Mouse (Mus musculus): ENCODE measurements around the gene Ttyh1. TPM values are rescaled to one million over a fixed set of nuclear protein-coding genes. Genes with fewer than 3 reads are reported as not detected.

The Ttyh1 gene
- total and polyA plus RNA-seq, 2 experiments from 2014 or later: 0.45 to 5.0 TPM

GRCm38 (mm10) chr7:4147371-4147770 is 28.2 kb downstream of the Ttyh1 start:
- Histone ChIP-seq H3K27ac (ENCODE audit: low read depth) (no peak overlapping the region), H3K4me3 (ENCODE audit: low read depth, low read length) (no peak overlapping the region), H3K36me3 (replicated peaks; ENCODE audit: control insufficient read depth, insufficient read depth, low read length) (peaks cover 52% of the 10 kb centered on the region), H3K9ac (replicated peaks; ENCODE audit: low read depth, low read length) (no peak overlapping the region), H3K4me2 (ENCODE audit: low read depth, low read length) (no peak overlapping the region), H3K27me3 (ENCODE audit: control insufficient read depth, insufficient read depth, low read length) (0 out of 2 replicates have a peak, but pooled peaks cover 7% of the 10 kb centered on the region), H3K4me1 (ENCODE audit: control insufficient read depth, insufficient read depth) (peaks cover 21% of the 10 kb centered on the region), H3K9me3 (replicated peaks; ENCODE audit: control insufficient read depth, low read length) (no peaks in the 10 kb centered on the region)
- TF ChIP-seq CTCF (IDR thresholded peaks at IDR 0.05; ENCODE audit: low read depth) (no peak), EP300 (IDR thresholded peaks at IDR 0.05; ENCODE audit: low read depth) (no peak)
- ATAC-seq (ENCODE audit: insufficient read depth, low read depth) (no peak), DNase-seq (ENCODE audit: low spot score) (no peak)
- WGBS: 81% methylated on average over 20 of the region's 20 CpGs

GRCm38 (mm10) chr7:4147836-4148235 is 28.6 kb downstream of the Ttyh1 start:
- TF ChIP-seq CTCF (IDR thresholded peaks at IDR 0.05; ENCODE audit: low read depth) (no peak), EP300 (IDR thresholded peaks at IDR 0.05; ENCODE audit: low read depth) (no peak)
- H3K4me1 ChIP-seq (ENCODE audit: control insufficient read depth, insufficient read depth): peaks cover 21% of the 10 kb centered on the region
- H3K9ac ChIP-seq (replicated peaks; ENCODE audit: low read depth, low read length): no peak overlapping the region
- 82% methylated on average over 4 of the region's 4 CpGs for WGBS
- ATAC-seq (ENCODE audit: insufficient read depth, low read depth) (no peak), DNase-seq (ENCODE audit: low spot score) (no peak)
- no peaks in the 10 kb centered on the region for H3K9me3 ChIP-seq (replicated peaks; ENCODE audit: control insufficient read depth, low read length)
- no peak overlapping the region for H3K4me3 ChIP-seq (ENCODE audit: low read depth, low read length)
- H3K4me2 ChIP-seq (ENCODE audit: low read depth, low read length): no peak overlapping the region
- no peak overlapping the region for H3K27ac ChIP-seq (ENCODE audit: low read depth)
- 0 out of 2 replicates have a peak, but pooled peaks cover 7% of the 10 kb centered on the region for H3K27me3 ChIP-seq (ENCODE audit: control insufficient read depth, insufficient read depth, low read length)
- H3K36me3 ChIP-seq (replicated peaks; ENCODE audit: control insufficient read depth, insufficient read depth, low read length): peaks cover 47% of the 10 kb centered on the region

DNA sequence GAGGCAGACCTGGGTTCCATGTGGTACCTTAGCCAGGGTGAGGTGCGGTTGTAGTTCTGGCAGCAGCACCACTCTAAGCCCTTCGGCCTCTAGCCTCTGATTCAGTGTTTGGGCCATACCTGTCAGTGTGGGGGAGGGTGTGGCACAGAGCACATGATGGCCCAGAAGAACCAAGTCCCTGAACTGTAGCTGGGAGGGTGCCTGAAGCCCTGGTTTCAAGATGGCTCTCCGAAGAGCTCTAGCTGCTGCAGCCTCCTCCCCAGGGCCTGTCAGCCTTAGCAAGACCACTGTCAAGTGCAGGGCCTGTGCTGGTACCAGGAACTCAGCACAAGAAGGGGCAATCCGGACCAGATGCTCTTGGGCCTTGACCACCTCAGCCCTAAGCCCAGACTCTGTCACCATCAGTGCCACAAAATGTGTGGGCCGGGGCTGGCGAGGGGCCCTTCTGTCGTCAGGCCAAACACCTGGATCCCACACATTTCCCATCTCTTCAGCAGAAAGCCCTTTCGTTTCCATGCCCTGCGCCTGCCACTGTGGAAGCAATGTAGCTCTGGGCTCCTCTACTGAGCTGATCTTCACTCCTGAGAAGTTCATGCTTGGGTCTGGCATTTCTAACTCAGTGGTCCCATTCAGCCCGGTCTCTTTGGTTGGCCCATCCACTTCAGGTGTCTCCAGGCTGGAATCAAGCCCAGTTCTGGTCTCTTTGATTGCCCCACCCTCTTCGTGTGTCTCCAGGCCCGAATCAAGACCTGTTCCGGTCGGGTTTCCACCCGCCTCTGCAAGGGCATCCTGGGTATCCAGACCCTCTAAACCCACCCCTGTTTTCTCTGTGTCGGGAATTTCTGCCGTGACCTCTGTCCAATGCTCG is 29.4 kb downstream of the Ttyh1 start:
- TF ChIP-seq EP300 (IDR thresholded peaks at IDR 0.05; ENCODE audit: low read depth) (no peak), CTCF (IDR thresholded peaks at IDR 0.05; ENCODE audit: low read depth) (no peak)
- DNase-seq (ENCODE audit: low spot score): no peak
- H3K27me3 ChIP-seq (ENCODE audit: control insufficient read depth, insufficient read depth, low read length): 0 out of 2 replicates have a peak, but pooled peaks cover 7% of the 10 kb centered on the region
- peaks cover 40% of the 10 kb centered on the region for H3K36me3 ChIP-seq (replicated peaks; ENCODE audit: control insufficient read depth, insufficient read depth, low read length)
- WGBS: 25% methylated on average over 18 of the region's 18 CpGs
- peak overlapping the region; percentile 72 for H3K9ac ChIP-seq (replicated peaks; ENCODE audit: low read depth, low read length)
- peak overlapping the region; percentile 91 for H3K27ac ChIP-seq (ENCODE audit: low read depth)
- peak overlapping the region; percentile 64 for H3K4me3 ChIP-seq (ENCODE audit: low read depth, low read length)
- ATAC-seq (ENCODE audit: insufficient read depth, low read depth): no peak; the same call in 1 of the 2 replicates
- peak overlapping the region; percentile 86 for H3K4me2 ChIP-seq (ENCODE audit: low read depth, low read length)
- peaks cover 21% of the 10 kb centered on the region for H3K4me1 ChIP-seq (ENCODE audit: control insufficient read depth, insufficient read depth)
- H3K9me3 ChIP-seq (replicated peaks; ENCODE audit: control insufficient read depth, low read length): no peaks in the 10 kb centered on the region

GRCm38 (mm10) chr7:4149209-4150054 is 30.2 kb downstream of the Ttyh1 start:
- Histone ChIP-seq H3K4me3 (ENCODE audit: low read depth, low read length) (peak overlapping the region; percentile 64), H3K27ac (ENCODE audit: low read depth) (peak overlapping the region; percentile 91), H3K4me2 (ENCODE audit: low read depth, low read length) (peak overlapping the region; percentile 86), H3K27me3 (ENCODE audit: control insufficient read depth, insufficient read depth, low read length) (0 out of 2 replicates have a peak, but pooled peaks cover 7% of the 10 kb centered on the region), H3K36me3 (replicated peaks; ENCODE audit: control insufficient read depth, insufficient read depth, low read length) (peaks cover 31% of the 10 kb centered on the region), H3K9me3 (replicated peaks; ENCODE audit: control insufficient read depth, low read length) (no peaks in the 10 kb centered on the region), H3K9ac (replicated peaks; ENCODE audit: low read depth, low read length) (peak overlapping the region; percentile 72), H3K4me1 (ENCODE audit: control insufficient read depth, insufficient read depth) (peaks cover 21% of the 10 kb centered on the region)
- no peak for TF ChIP-seq EP300 (IDR thresholded peaks at IDR 0.05; ENCODE audit: low read depth)
- no peak for TF ChIP-seq CTCF (IDR thresholded peaks at IDR 0.05; ENCODE audit: low read depth)
- ATAC-seq (ENCODE audit: insufficient read depth, low read depth) (peak; percentile 77), DNase-seq (ENCODE audit: low spot score) (peak; percentile 84)
- under 1% methylated on average over 64 of the region's 64 CpGs for WGBS

DNA sequence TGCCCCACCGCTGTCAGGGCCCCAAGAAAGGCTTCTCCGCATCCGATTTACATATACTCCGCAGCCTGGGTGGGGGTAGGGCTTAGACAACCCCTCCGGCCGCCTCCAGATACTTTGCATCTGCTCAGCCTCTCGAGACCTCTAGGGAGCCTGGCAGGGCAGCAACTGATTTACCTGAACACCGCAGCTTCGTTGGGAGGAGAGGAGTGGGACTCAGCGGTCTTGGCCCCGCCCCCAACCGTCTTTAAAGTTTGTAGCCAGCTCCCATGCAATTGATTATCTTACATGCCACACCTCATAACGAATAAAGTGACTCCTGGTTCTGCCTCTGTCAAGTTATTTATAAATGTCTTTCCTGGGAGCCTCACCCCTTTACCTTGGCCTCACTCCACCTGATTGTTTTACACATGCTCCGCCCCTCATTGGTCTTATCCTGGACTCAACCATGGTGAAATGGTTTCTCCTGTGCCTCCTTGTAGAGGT is 30.9 kb downstream of the Ttyh1 start, which contains the start of gene Leng9:
TSS of gene Leng9 (minus strand) at position 316 of the 483 bp plus-strand sequence.
- Histone ChIP-seq H3K9ac (replicated peaks; ENCODE audit: low read depth, low read length) (peak within 1 kb of the TSS; percentile 72), H3K9me3 (replicated peaks; ENCODE audit: control insufficient read depth, low read length) (no peaks in the 10 kb centered on the region), H3K4me3 (ENCODE audit: low read depth, low read length) (peak within 1 kb of the TSS; percentile 64), H3K4me2 (ENCODE audit: low read depth, low read length) (peak within 1 kb of the TSS; percentile 86), H3K36me3 (replicated peaks; ENCODE audit: control insufficient read depth, insufficient read depth, low read length) (peaks cover 25% of the 10 kb centered on the region), H3K4me1 (ENCODE audit: control insufficient read depth, insufficient read depth) (peaks cover 21% of the 10 kb centered on the region), H3K27ac (ENCODE audit: low read depth) (peak within 1 kb of the TSS; percentile 91), H3K27me3 (ENCODE audit: control insufficient read depth, insufficient read depth, low read length) (0 out of 2 replicates have a peak, but pooled peaks cover 7% of the 10 kb centered on the region)
- DNase-seq (ENCODE audit: low spot score) (peak; percentile 29), ATAC-seq (ENCODE audit: insufficient read depth, low read depth) (peak; percentile 14; the same call in 1 of the 2 replicates)
- no peak for TF ChIP-seq CTCF (IDR thresholded peaks at IDR 0.05; ENCODE audit: low read depth)
- no peak for TF ChIP-seq EP300 (IDR thresholded peaks at IDR 0.05; ENCODE audit: low read depth)
- WGBS: 3% methylated on average over 14 of the region's 14 CpGs

Data from heart, postnatal 0 days (tissue).